Mouse (Mus musculus): ENCODE results near the gene Gm3373. TPM values are rescaled to one million over a fixed set of nuclear protein-coding genes. Genes with fewer than 3 reads are reported as not detected.
"Not testable (repeated sequence)": the region's sequence is repeated elsewhere in the genome, so short reads cannot be mapped to it uniquely, and the experiment has no call there.

The Gm3373 gene
- 1.2 and 2.6 TPM in 2 replicates for polyA plus RNA-seq (2012; rRNA removed)

DNA sequence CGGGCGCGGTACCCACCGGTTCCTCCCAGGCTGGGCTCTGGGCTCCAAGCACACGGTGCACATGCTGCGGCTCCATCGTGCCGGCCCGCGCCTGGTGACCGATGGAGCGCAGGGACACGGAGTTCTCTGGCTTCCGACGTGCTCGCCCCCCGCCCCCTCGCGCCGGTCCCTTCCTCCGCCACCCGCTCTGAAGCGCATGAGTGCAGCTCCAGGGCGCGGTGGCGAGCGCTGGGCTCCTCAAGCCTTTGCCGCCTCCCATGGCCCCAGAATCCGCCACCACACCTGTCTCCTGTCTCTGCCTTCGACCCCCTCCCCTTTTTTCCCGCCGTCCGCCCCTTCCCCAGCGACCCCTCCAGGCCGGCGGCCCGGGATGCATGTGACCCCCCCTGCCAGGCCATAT is at the start of gene Gm3373:
Gene Gm3373 (minus strand): TSS at position 101 of the 400 bp plus-strand sequence.
- DNase-seq (ENCODE audit: low read depth) = not testable (repeated sequence)

DNA sequence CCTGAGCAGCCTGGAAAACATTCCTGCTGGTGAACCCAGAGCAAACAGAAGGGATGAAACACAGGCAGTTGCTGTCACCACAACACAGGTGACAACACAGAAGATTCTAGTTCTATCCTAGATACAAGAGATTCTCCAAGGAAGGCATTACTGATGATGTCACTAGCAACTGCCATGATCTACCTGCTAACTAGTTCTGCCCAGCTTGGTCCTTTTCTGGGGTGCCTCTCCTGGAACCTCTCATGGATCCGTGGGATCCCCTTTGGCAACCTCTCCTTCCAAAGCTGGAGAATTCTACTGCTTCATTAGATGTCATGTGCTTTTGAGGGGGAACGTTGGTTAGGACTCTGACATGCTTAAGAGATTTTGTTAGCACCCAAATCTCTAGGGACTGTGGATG is 54.0 kb downstream of the Gm3373 start, which contains the start of gene Gm9603:
Gene Gm9603 (minus strand): TSS at position 101 of the 400 bp plus-strand sequence.
- DNase-seq (ENCODE audit: low read depth) = not testable (repeated sequence)

Other genes with a start within 250 kb of the Gm3373 start
- gene Gm3488, start 239.9 kb downstream of the Gm3373 start, polyA plus RNA-seq (2012; rRNA removed) = 10.7 and 12.0 TPM in 2 replicates
- gene Gm3532, start 203.1 kb downstream of the Gm3373 start, polyA plus RNA-seq (2012; rRNA removed) = 0.11 and 0.19 TPM in 2 replicates
- not detected in 2 replicates for gene Gm8265, start 108.5 kb downstream of the Gm3373 start, polyA plus RNA-seq (2012; rRNA removed)
- not detected in 2 replicates for gene Gm9603, start 54.1 kb downstream of the Gm3373 start, polyA plus RNA-seq (2012; rRNA removed)
- gene Gm3383, start 66.4 kb upstream of the Gm3373 start, polyA plus RNA-seq (2012; rRNA removed) = 5.9 and 6.6 TPM in 2 replicates
- gene Gm3424, start 88.8 kb upstream of the Gm3373 start, polyA plus RNA-seq (2012; rRNA removed) = not detected in 2 replicates
- gene Gm8237, start 138.8 kb upstream of the Gm3373 start, polyA plus RNA-seq (2012; rRNA removed) = 0.74 and 1.2 TPM in 2 replicates
- 2.1 and 2.8 TPM in 2 replicates for gene Gm3248, start 220.2 kb upstream of the Gm3373 start, polyA plus RNA-seq (2012; rRNA removed)
- gene Gm3453, start 237.6 kb upstream of the Gm3373 start, polyA plus RNA-seq (2012; rRNA removed) = not detected in 2 replicates